Mouse (Mus musculus) heart, adult 8-10 months (tissue): ENCODE results near the gene Vps53. TPM values are rescaled to one million over a fixed set of nuclear protein-coding genes. Genes with fewer than 3 reads are reported as not detected.
A peak's percentile ranks its signal among the peaks of the same experiment; 100 is the strongest.
"Not testable (repeated sequence)": the region's sequence is repeated elsewhere in the genome, so short reads cannot be mapped to it uniquely, and the experiment has no call there.

Source experiments
- DNase-seq: peaks from one replicate; pipeline ENCODE4 v3.0.0; 2022; ENCODE audit warnings: low spot score
- total RNA-seq, 4 experiments: library from RNA; stranded (reverse); gene quantifications; 2 replicates each; pipeline ENCODE4 v1.2.4; 2022

The Vps53 gene
- total RNA-seq, 4 experiments from 2014 or later: 27.2 to 29.9 (median 29.5) TPM

- DNase-seq: no peak
These were observed 158.5 kb downstream of the Vps53 start for GRCm38 (mm10) chr11:76020916-76021315.

GRCm38 (mm10) chr11:76019879-76020278 lies 159.6 kb downstream of the Vps53 start:
- no peak for DNase-seq

GRCm38 (mm10) chr11:76015814-76016213 lies 163.6 kb downstream of the Vps53 start:
- DNase-seq: no peak

GRCm38 (mm10) chr11:76015251-76015650 lies 164.2 kb downstream of the Vps53 start:
- DNase-seq: no peak

GRCm38 (mm10) chr11:76010838-76011624 lies 168.4 kb downstream of the Vps53 start:
- DNase-seq: no peak

GRCm38 (mm10) chr11:76009101-76009500 lies 170.3 kb downstream of the Vps53 start:
- DNase-seq: no peak

DNA sequence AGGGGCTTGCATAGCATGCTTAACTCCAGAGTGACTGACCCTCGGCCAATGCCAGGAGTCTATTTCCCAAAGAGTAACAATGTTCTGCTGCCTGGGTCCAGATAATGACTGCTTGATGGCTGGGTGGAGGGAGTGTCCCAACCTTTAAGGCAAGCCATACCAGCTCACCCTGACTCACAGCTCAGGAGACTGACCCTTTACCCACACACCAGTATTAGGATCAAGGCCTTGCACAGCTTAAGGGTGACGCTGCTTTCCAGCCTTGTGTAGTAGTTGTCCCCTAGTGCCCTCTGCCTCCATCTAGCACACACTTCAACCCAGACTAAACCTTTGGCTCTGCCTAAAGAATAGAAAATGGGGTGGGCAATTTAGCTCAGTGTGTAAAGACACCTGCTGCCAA lies 171.3 kb downstream of the Vps53 start:
- no peak for DNase-seq

DNA sequence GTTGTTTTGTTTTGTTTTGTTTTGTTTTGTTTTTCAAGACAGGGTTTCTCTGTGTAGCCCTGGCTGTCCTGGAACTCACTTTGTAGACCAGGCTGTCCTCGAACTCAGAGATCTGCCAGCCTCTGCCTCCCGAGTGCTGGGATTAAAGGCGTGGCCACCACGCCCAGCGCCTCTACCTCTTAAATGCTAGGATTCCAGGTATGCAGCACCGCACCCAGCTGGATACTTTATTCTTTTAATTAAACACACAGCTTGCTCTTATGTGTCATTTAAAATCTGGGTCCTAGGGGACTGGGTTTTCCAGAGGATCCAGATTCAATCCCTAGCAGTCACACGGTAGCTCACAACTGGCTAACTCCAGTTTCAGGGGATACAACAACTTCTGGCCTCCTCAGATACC lies 175.2 kb downstream of the Vps53 start:
- DNase-seq: not testable (repeated sequence)

DNA sequence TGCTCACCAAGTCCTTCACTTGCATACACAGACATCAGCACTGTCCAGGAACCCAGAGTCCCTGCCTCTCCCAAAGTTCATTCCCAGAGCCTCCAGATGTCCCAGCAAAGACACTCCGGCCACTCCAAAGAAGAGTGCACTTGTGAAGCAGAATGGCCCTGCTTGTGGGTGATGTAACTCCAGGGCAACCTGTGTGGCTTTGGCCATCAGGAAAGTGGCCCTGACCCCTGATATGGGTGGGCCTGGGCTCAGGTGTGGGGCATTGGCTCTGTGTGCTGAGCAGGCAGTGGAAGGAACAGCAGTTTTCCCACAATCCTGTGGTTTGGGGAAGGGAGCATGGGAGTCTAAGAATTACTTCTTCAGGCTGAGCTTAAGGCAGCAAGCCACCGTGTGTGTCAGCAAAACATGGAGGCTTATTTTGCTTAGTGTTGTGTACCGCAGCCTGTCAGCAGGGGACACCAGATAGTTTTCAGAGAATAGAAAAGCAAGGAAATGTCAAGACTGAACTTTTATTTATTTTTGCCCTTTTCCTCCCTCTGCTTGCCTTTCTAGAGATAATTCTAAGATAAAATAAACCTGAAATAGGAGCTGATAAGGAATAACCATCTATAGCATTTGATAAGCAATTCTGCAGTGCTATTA lies 178.1 kb downstream of the Vps53 start:
- DNase-seq: no peak

DNA sequence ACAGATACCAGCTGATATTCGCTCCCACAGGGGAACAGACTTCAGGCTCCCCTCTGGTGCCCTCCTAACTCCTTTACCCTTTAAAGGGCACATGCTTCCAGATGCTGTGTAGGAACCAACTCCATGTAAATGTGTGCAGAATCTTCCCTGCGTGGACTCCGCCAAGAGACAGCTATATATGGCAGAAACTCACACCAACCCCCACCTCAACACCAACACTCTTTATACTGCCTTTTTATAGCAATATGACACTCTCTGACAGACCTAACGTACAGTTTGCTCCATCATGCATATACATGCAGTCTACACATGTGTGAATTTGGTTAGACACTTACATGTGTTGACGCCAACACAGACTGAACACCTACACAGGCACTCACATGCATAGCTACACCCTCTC lies 178.7 kb downstream of the Vps53 start:
- no peak for DNase-seq

DNA sequence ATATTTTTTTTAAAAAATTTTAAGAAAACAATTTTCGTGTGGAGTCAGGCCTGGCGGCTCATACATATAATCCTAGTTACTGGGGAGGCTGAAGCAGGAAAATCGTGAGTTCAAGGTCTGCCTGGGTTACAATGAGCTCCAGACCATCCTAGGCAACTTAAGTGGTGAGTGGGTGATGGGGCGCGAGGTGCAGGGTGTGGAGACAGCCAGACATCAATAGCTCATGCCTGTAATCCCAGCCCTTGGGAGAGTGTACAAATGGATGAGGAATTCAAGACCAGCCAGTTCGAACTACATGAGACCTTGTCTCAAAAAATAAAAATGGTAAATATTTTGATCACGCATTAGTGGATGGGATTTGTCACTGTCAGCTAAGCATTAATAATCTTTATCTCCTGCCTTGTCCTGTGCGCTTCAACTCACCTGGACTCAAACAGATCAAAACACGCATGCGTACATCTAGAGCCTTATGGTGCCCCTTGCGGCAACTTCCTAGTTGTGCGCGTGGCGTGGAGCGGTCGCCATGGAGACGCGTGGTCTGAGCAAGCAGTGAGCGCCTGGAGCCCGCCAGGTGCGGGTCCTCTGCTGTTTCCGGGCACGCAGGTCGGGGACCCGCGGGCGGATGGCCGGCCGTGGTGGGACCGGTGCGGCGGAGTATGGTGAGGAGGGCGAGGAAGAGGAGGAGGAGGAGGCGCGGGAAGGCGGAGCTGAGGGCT lies 179.8 kb downstream of the Vps53 start, which contains the start of gene 1700016K19Rik:
Gene 1700016K19Rik (plus strand): TSS at position 473 of the 716 bp plus-strand sequence.
- peak; percentile 35 for DNase-seq

Other genes starting within 250 kb of the Vps53 start
- gene Rph3al, start 241.2 kb downstream of the Vps53 start, total RNA-seq: 10 to 100 TPM in 1 of 4 experiments, 1 to 10 TPM in 3; 6.8 to 13.9 (median 7.5) TPM
- gene 1700016K19Rik, start 179.7 kb downstream of the Vps53 start, total RNA-seq: not detected
- 10 to 100 TPM; 21.5 to 40.9 (median 26.7) TPM for gene Rflnb, start 151.9 kb downstream of the Vps53 start, total RNA-seq
- gene Fam57a, start within 50 bp of the Vps53 start, total RNA-seq: 1 to 10 TPM; 2.0 to 3.0 (median 2.5) TPM
- gene Dbil5, start 38.0 kb upstream of the Vps53 start, total RNA-seq: under 1 TPM in 3 of 4 experiments, not detected in 1; 0.50 to 0.68 (median 0.60) TPM
- 1 to 10 TPM; 2.5 to 4.6 (median 3.7) TPM for gene Gemin4, start 38.0 kb upstream of the Vps53 start, total RNA-seq
- 10 to 100 TPM; 23.7 to 28.3 (median 26.3) TPM for gene Mrm3, start 64.1 kb upstream of the Vps53 start, total RNA-seq
- 10 to 100 TPM; 38.8 to 46.4 (median 43.1) TPM for gene Glod4, start 64.1 kb upstream of the Vps53 start, total RNA-seq
- gene Nxn, start 219.5 kb upstream of the Vps53 start, total RNA-seq: 10 to 100 TPM in 3 of 4 experiments, 1 to 10 TPM in 1; 9.8 to 13.0 (median 11.0) TPM
- 10 to 100 TPM; 32.9 to 54.5 (median 39.9) TPM for gene Timm22, start 227.3 kb upstream of the Vps53 start, total RNA-seq